Mouse (Mus musculus): Measurements from ENCODE around the gene Ifi27l2a.
"Not testable (repeated sequence)": the region's sequence is repeated elsewhere in the genome, so short reads cannot be mapped to it uniquely, and the experiment has no call there.

DNA sequence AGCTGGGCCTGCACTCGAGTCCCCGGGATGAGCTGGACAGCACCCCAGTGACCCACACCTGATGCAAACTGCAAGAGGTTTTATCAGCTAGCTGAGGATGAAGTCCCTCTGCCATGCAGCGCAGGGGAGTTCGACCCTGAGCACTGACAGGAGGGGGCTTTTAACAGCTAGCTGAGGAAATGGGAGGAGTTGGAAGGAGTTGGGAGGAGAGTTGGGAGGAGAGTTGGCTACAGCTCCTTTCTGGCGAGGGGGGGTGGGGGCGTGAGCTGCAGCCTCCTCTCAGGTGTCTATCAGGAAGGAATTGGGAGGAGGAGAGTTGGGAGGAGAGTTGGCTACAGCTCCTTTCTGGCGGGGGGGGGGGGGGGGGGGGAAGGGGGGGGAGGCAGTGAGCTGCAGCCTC is 781 bp upstream of the Ifi27l2a start:
- TF ChIP-seq POLR2A (IDR thresholded peaks at IDR 0.05; ENCODE audit: low read depth, low read length); CTCF (conservative IDR thresholded peaks at IDR 0.05; ENCODE audit: insufficient read depth, insufficient read length, low read depth, low read length): not testable (repeated sequence)
